Mouse (Mus musculus): Measurements from ENCODE around the gene Pdia2.
"Not testable (repeated sequence)": the region's sequence is repeated elsewhere in the genome, so short reads cannot be mapped to it uniquely, and the experiment has no call there.

The Pdia2 gene

DNA sequence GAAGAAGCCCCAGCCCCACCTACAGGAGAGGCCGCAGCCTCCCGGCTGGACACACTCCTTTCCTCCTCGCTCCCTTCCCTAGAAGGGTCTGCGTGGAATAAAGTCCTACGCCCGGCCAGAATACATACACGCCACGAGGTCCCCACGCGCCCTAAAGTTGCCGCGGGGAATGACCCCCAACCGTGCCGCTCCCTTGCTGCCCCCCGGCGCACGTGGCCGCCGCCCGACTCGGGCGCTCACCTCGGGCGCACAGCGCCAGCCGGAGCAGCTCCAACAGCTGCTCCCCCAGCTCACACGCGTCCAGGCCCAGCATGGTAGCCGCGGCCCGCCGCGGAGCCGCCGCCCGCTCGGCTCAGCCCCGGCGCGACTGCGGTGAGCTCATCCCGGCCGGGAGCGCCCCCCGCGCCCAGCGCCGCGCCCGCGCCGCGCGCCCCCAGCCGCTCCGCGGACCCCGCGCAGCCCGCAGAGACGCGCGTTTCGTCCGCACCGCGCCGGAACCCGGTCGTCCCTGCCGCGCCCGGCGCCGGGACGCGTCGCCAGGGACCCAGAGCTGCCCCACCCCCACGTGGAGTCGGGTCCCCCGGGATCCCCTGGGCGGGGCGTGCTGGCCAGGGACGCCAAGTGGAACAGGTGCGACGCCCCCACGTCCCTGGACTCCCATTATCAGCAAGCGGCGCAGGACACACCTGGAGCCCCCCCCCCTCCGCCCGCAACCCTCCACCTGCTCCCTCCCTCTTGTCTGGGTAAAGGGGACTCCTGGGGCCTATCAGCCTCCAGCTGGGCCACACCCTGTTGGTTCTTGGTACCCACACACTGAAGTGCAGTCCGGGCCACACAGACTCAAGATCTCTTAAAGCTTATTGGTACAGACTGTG, 2.2 kb upstream of the Pdia2 start:
- in situ Hi-C loops (cut with MseI, MboI): no loop called here

DNA sequence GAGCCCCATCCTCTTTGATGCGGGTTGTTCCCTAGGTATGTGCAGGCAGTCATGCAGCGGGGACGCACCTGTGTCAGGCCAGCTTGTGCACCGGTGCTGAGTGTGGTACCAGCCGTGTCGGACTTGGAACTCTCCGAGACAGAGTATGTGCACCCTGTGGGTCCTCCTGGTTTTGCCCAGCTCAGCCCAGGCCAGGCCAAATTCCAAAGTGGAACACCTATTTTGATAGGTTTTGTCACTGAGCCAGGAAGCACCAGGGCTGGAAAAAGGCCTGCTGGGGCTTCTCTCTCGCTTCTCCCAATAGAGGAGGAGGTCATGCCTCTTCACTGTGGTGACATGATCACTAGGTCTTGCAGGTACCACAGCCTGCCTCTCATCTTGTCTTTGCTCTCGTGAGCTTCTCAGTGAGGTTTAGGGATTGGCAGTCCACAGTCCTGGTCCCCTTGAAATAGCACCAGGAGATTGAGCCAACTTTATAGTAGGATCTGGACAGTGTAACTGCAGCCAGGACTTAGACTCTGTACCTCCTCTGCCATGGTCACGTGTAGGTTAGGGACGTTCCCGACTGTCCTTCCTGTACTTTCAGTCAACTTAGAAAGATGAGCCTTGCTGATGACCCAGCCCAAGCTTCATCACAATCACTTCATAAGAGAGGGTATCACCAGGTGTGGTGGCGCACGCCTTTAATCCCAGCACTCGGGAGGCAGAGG, 6.3 kb downstream of the Pdia2 start:
- in situ Hi-C loops (cut with MseI, MboI): no loop called here

DNA sequence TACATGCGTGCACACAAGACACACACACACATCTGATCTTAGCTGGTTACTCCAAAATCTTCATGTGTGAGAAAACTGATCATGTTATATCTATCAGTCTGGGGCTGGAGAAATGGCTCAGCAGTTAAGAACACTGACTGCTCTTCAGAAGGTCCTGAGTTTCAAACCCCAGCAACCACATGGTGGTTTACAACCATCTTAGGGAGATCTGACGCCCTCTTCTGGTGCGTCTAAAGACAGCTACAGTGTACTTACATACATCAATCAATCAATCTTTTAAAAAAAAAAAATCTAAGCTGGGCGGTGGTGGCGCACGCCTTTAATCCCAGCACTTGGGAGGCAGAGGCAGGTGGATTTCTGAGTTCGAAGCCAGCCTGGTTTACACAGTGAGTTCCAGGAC, 7.4 kb downstream of the Pdia2 start:
- in situ Hi-C loops (cut with MseI, MboI): not testable (repeated sequence)

DNA sequence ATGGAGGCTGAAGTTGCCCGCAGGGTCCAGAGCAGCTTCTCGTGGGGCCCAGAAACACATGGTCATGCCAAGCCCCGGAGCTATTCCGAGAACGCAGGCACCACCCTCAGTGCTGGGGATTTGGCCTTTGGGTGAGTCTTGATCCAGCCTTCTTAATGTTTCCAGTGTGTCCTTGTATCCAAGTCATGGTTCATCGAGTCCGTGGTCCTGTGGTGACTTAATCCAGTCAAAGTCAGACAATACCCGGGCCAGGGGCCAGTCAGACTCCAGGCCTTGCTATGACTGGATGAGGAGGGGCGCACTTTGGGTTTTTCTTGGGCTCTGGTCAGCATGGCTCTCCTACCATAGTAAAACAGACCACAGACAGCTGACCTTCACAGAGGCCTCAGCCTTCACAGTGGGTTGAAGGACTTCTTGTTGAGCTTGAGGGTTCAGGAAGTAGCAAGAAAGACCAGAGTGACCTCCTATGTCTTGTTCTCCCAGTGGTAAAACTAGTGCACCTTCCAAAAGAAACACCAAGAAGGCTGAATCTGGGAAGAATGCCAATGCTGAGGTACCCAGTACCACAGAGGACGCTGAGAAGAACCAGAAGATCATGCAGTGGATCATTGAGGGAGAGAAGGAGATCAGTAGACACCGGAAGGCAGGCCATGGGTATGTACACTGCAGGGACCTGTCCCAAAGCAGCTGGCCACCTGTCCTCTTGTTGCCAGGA, 10.6 kb downstream of the Pdia2 start:
- in situ Hi-C loops (cut with MseI, MboI): no loop called here

DNA sequence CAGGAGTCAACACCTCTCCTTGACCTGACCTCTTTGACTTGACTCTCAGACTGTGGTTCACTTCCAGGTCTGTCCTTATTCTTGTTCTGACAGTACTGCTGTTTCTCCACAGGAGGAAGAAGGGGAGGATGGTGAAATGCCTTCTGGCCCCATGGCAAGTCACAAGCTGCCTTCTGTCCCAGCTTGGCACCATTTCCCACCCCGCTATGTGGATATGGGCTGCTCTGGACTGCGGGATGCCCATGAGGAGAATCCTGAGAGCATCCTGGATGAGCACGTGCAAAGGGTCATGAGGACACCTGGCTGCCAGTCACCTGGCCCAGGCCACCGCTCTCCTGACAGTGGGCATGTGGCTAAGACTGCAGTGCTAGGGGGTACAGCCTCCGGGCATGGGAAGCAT, 11.3 kb downstream of the Pdia2 start:
- in situ Hi-C loops (cut with MseI, MboI): no loop called here

DNA sequence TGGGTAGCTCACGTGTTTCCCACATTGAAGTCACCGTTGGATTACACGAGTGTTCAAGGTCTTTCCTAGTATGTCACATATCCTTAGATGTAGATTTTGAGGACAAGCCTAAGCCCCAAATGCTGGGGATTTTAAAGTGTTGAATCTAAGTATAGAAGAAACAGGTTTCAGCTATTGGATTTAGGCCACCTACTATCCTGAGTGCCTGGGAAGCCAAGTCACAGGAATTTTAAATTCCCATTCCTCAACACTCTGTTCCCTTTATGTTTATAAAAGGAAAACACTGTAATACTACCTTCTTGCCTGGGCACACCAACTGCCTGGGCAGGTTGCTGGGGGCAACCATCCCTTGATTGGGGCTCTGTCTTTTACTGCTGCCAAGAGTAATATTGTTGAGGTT, 17.7 kb downstream of the Pdia2 start:
- in situ Hi-C loops (cut with MseI, MboI): no loop called here

DNA sequence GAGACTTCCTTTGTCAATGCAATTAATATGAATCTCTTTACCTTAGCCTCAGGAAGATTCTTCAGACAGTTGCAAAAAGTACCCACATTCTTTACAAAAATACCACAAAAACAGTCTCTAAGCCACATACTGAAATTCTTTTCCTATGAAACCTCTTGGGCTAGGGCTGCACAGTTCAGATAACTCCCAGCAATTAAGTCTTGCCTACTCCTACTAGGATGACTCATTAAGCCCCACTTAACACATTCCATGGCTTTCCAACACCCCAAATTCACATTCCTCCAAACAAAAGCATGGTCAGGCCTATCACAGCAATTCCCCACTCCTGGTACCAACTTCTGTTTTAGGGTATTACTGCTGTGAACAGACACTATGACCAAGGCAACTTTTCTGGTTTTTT, 20.3 kb downstream of the Pdia2 start:
- in situ Hi-C loops (cut with MseI, MboI): no loop called here

DNA sequence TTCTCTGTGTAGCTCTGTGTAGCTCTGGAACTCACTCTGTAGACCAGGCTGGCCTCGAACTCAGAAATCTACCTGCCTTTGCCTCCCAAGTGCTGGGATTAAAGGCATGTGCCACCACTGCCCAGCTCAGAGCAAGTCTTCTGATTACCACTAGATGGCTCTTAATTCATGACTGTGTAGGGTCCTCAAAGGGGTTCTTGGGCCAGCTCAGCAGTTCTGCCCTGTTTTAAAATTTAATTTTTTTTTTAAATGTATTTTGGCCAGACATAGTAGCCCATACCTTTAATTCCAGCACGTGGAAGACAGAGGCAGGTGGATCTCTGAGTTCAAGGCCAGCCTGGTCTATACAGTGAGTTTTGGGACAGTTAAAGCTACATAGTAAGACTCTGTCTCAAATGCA, 23.6 kb downstream of the Pdia2 start:
- in situ Hi-C loops (cut with MseI, MboI): not testable (repeated sequence)

DNA sequence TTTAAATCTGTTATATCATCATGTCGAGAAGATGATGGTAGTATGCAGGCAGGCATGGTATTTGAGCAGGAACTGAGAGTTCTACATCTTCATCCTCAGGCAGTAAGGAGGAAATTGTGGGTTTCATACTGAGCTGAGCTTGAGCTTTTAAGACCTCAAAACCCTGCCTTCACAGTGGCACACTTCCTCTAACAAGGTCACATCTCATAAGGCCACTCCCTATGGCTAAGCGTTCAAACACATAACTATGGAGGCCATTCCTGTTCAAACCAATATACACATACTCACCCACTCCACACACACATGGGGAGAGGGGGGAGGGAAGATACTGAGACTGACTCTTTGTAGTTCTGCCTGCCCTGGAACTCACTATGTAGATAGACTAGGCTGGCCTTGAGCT, 30.8 kb downstream of the Pdia2 start:
- in situ Hi-C loops (cut with MseI, MboI): no loop called here

DNA sequence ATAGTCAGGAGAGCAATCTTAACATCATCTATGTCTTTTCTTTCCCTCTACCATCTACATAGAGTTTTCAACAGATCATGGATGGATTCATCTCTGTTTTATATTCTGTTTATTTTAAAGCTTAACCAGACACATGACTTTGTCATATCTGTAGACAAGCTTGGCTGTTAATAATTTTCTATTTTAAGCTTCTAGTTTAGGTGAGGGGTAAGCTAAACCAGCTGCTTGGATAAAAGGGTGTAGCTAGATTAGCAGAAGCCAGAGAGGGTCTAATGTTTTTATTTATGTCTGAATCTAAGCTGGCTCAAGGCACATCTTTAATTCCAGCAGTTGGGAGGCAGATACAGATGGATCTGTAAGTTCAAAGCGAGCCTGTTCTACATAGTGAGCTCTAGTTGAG, 36.2 kb downstream of the Pdia2 start:
- in situ Hi-C loops (cut with MseI, MboI): no loop called here

DNA sequence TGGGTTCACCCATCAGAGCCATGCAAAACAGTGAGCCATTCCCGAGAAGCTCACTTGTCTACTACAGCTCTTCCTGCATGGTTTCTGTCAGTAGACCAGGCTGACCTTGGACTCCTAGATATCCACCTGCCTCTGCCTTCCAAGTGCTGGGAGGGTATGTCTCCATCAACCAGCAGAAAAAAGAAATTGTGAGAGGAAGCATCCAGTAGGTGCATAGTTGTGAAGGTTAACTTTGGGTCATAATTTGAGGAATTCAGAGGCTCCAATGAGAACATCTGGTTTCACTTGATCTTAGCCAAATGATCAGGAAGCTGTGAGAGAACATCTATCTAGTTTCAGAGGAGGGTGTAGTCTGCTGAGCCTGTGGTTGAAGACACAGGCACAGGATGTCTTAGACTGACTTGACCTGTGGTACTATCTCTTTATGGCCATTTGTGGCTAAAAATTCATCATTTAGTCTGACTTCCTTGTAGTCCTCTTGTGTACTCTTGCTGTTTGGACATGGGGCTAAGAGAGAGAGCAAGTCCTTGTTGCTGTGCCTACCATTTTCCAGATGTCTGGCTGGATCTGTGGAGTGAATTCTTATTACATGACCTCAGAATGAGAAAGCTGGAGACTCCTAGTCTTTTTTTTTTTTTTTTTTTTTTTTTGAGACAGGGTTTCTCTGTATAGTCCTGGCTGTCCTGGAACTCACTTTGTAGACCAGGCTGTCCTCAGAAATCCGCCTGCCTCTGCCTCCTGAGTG, 46.8 kb downstream of the Pdia2 start:
- in situ Hi-C loops (cut with MseI, MboI): no loop called here

DNA sequence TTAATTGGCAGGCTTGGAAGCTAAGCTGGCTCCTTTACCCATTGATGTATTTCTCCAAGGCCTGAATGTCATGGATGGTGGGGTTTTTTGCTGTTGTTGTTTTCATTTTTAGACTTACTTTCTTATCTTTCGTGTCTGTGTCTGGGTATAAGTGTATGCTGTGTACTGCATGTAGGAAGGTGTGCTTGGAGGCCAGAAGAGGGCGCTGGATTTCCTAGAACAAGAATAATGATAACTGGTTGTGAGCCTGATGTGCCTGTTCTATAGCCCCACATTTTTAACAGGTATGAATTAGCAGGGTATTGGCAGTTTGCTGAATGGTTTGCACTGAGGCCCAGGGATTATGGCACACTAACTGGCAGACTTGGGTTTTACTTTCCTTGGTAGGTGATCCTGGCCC, 49.8 kb downstream of the Pdia2 start:
- in situ Hi-C loops (cut with MseI, MboI): no loop called here
